Mouse (Mus musculus): Measurements from ENCODE around the gene Hid1.

Gene Hid1

GRCm38 (mm10) chr11:115374695-115375425, 7.3 kb upstream of the Hid1 start:
- no peak for DNase-seq (ENCODE audit: low spot score)

DNA sequence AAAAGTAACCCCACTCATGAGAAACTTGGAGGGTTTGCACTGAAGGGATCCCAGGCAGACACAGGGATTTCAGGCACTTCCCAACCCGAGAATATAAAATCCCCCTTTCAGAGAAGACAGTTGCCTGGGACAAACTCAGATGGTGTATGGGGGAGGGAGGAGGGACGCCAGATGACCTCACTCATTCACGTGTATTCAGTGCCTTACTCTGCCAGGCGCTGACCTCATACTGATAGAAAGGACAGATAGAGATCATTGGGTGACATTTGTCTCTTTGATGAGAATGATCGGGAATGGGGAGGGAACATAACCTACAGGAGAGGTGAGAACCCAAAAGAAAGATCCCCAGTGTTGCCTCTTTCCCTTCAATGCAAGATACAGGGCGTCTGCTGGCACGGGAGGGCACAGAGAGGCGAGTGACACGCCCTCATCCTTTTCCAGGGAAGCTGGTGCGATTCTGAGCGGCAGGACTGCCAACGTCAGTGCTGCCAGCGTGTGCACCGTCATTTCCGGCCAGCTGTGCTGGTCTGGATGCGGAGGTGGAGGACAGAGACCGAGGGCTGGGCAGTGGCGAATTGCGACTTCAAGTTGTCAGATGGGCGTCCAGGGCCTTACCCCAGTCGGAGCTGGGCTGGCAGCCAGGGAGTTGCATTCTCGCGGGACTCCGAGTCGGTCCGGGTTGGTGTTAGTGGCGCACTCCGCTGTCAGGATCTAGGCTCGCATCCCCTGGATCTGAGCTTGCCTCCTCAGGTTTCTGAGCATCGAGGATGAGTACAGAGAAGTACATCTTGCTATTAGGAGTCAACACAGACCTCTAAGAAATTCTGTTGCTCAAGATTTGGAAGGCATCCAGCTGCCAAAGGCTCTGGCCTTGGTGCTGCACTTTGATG, 6.5 kb upstream of the Hid1 start:
- DNase-seq (ENCODE audit: low spot score): peak; percentile 68

DNA sequence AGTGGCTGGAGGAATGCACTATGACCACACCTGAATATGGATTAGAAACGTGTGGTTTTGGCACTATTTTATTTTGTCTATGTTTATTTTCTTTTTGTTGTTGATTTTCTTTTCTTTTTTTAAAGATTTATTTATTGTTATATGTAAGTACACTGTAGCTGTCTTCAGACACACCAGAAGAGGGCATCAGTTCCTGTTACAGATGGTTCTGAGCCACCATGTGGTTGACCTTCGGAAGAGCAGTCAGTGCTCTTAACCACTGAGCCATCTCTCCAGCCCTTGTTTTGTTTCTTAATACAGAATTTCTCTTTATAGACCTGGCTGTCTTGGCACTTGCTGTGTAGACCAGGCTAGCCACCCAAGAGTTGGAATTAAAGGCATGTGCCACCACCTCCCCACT, 5.2 kb upstream of the Hid1 start:
- DNase-seq (ENCODE audit: low spot score): no peak

DNA sequence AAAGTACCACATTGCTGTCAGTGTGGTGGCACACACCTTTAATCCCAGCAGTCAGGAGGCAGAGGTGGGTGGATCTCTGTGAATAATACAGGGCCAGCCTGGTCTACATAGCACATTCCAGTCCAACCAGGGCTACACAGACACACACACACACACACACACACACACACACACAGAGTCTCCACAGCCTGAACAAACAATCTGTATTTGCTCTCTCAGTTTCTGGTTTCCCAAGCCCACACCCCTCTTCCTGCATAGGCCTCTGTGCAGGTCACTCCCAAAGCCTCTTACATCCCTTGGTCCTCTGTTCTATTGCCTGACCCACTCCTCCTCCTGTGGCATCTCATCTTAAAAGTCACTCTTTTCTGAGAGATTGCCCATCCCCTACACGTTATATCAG, 4.5 kb upstream of the Hid1 start:
- no peak for DNase-seq (ENCODE audit: low spot score)

GRCm38 (mm10) chr11:115371354-115371753, 3.8 kb upstream of the Hid1 start:
- no peak for DNase-seq (ENCODE audit: low spot score)

- no peak for DNase-seq (ENCODE audit: low spot score)
Measured at GRCm38 (mm10) chr11:115370368-115370767, 2.8 kb upstream of the Hid1 start.

DNA sequence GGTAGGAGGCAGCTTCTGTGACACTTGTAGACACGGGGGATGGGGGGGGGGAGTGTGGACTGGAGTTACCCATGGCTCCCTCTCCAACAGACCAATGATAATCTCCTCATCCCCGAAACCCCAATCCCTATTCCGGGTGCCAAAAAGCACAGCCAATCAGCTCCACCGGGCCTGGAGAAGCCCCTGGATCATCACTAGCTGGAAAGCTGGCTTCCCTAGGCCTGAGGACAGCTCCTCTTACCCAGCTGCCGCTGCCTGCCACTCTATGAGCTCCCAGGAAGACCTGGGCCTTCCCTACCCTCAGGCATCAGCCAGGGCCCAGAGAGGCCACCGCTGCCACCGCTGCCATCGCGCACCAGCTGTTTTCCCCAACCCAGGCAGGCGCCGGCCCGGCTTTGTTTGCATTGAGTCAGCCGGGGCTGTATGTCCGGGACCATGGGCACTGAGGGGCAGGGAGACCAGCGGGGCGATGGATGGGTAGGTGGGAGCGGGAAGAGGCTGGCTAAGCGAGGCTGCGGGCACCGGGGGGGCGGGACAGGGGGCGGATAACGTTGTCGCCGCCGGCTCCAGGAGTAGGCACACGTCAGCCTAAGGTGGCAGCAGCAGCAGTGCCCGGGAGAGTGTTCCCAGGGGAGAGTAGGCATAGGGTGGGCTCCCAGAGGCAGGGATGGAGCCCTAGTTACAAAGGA, 706 bp downstream of the Hid1 start:
- DNase-seq (ENCODE audit: low spot score): no peak

GRCm38 (mm10) chr11:115366039-115366705, 1.4 kb downstream of the Hid1 start:
- no peak for DNase-seq (ENCODE audit: low spot score)

DNA sequence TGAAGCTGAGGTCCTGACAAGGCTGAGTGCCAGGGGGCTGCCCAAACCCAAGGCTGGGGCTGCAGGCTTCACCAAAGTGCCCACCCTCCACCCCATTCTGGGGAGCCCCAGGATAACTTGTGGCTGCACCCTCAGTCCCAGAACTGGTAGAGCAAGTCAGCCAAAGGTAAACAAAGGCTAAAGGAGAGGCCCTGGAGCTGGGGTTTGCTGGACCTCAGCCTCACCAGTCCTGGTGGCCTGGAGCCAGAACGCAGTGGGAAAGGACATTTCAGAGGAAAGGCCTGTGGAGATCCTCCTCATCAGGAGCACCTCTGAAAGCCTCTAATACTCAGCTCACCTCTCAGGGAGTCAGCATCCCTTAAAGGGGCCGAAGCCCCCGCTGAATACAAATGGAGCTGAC, 3.4 kb downstream of the Hid1 start:
- DNase-seq (ENCODE audit: low spot score): no peak

DNA sequence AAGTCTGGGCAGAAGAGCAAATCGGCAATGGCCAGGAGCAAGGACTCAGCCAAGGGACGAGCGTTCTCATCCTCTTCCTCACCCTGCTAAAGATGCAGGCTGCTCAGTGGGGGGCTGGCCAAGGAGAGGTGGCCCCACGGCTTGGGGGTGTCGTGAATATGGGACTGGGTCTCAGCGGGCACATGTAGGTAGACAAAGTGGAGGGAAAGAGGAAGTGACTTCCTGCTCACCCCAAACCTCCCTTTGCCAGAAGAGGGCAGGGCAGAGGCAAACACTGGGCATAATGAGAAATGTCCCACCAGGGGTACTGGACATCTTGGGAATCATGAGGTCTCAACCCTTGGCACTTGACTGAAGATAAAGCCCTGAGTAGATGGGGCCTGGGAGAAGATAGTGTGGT, 7.8 kb downstream of the Hid1 start:
- no peak for DNase-seq (ENCODE audit: low spot score)

DNA sequence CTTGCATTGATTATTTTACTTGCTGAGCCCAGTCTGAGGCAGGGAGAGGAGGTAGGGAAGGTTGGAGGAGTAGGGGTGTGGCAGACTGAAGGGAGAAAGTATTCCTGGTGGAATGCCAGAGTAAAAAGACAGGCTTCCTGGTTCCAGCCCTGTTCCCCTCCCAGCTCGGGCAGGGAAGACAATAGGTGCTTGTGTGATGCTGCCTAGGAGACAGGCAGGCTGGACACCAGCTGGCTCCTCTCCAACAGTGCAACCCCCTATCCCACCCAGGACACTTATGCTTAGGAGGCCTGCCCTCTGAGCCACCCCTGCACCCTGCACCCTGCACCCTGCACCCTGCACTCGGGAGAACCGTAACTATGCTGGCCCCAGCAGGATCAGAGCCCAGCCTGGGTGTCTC, 8.3 kb downstream of the Hid1 start:
- DNase-seq (ENCODE audit: low spot score): no peak

GRCm38 (mm10) chr11:115358468-115358867, 9.1 kb downstream of the Hid1 start:
- peak; percentile 59 for DNase-seq (ENCODE audit: low spot score)

GRCm38 (mm10) chr11:115354183-115354582, 13.4 kb downstream of the Hid1 start:
- DNase-seq (ENCODE audit: low spot score): peak; percentile 69

DNA sequence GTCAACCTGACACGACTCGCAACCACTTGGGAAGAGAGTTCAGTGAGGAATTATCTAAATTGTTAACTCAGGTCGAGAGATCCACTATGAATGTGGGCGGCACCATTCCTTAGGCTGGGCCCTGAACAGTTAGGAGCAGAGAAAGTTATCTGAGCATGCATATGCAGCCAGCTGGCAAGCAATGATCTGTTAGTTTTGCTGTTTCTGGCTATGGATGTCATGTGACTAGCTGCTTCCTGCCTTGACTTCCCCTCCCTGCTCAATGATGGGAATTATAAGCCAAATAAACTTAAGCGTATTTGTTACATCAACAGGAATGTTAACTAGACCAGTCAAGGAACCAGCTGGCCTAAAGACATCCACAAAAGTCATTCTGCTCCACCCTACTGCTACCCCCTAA, 14.2 kb downstream of the Hid1 start:
- DNase-seq (ENCODE audit: low spot score): no peak

GRCm38 (mm10) chr11:115349976-115350375, 17.6 kb downstream of the Hid1 start:
- DNase-seq (ENCODE audit: low spot score): no peak

DNA sequence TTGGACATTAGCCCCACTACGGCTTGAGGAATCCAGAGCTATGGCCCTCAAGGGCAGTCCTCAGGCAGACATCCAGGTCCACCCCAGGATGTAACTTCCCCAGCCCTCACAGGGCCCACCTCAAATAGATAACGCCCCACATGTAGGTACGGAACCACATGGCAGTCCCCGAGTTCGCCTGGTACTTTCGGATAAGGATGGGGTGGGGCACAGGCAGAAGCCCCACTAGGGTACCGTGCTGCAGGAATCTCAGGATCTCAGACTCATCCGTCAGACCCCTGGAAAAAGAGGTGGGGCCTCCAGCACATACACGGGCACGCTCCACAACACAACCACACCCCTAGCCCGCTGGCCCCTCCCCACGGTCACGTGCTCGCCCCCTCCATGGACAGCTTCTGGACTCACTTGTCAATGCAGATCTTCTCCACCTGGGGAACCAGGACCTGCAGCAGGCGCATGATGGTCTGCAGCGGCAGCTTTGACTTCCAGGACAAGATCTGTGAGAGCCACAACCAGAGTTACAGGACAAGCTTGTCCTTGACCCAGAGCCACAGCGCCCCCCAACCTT, 18.8 kb downstream of the Hid1 start:
- DNase-seq (ENCODE audit: low spot score): no peak

GRCm38 (mm10) chr11:115345515-115345914, 22.0 kb downstream of the Hid1 start:
- DNase-seq (ENCODE audit: low spot score): no peak

DNA sequence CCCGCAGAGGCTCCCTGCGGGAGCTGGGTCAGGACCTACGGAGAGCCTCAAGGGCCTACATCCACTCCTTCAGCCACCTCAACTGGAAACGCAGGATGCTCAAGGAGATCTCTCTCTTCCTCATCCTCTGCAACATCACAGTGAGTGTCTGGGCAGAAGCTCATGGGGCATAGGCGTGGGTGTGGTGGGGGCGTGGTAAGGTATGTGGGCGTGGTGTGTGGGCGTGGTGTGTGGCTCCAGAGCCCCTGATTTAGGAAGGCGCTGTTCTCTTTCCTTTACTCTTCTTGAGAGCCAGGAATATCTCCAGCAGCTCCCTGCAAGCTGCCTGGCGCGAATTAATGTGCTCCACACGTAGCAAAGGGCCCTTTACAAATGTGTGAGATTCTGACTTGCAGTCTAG, 22.6 kb downstream of the Hid1 start:
- no peak for DNase-seq (ENCODE audit: low spot score)

DNA sequence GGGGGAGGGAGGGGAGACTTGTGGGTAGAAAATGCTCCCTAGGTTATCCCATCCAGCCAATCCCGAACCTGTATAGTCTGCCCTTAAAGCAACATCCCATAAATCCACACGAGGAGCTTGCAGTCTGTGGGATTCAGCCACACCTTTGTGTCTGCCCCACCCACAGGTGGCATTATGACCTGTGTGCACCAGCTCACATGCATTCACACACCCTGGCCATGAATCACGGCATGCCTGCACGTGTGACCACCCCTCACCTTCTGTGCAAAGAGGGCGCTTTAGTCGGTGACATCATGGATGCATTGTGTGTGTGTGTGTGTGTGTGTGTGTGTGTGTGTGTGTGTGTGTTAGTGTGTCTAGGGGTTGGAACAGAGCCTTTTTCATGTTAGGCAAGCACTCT, 25.7 kb downstream of the Hid1 start:
- DNase-seq (ENCODE audit: low spot score): no peak

DNA sequence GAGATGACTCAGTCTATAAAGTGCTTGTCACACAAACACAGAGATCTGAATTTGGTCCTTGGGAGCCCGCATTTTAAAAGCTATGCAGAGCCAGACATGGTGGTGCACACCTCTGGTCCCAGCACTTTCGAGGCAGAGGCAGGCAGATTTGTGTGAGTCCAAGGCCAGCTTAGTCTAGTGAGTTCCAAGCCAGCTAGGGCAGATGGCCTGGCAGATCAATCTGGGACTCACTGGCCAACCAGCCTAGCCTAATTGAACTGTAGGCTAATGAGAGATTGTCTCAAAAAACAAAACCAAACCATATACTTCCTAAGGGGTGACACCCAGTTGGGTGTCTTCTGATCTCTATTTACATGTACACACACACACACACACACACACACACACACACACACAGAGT, 26.3 kb downstream of the Hid1 start:
- no peak for DNase-seq (ENCODE audit: low spot score)

GRCm38 (mm10) chr11:115337826-115338225, 29.7 kb downstream of the Hid1 start:
- no peak for DNase-seq (ENCODE audit: low spot score)

- no peak for DNase-seq (ENCODE audit: low spot score)
Measured at GRCm38 (mm10) chr11:115337350-115337749, 30.2 kb downstream of the Hid1 start.
